In the genomic region with DNA sequence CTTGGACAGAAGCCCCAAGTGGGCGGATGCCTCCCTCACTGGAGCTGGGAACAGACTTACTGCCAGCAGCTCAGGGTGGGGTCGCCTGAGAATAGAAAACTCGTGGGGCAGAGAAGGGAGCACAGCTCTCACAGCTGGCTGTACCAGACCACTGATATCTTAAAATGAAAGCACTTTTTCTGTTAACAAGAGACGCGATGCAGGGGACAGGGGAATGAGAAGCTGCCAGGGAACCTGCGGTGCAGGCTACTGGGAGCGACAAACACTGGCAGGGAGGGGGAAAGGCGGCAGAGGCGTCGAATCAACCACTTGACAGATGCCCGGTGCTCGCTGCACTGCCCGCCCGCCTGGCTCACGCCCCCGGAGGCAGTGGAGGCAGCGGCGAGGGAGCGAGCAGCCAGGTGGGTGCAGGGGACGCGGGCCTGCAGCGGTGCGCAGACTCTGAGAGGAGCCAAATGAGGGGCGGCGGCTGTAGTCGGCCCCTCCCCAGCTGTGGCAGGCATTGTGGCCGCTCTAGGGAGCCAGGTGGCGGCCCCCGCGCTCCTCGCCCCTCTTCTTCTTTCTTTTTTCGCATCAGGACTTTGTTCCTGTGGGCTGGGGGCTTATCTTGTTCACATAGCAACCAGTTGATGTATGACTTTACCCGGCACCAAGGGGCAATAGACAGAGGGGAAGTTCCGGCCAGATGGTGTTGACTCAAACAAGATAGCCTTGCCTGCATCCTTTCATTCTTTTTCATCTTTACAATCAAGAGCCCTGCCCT, we compare ENCODE assay signal across 9 mouse cellular contexts. TPM values are rescaled to one million over a fixed set of nuclear protein-coding genes. Genes with fewer than 3 reads are reported as not detected.
DNase-seq lines count a peak whose midpoint lies in the region; ATAC-seq and TF ChIP-seq lines count a peak whose summit lies in the region.
"Had no signal": no experiment of that assay in that cellular context is flagged by ENCODE, and none has a peak within 500 bp of the region (broad histone marks: within the 10 kb centered on the region; RNA-seq: fewer than 3 reads in every experiment).

No protein-coding gene starts in this region.

- peaks cover 6% of the 10 kb centered on the region for H3K4me1 ChIP-seq in embryonic facial prominence, embryonic 15.5 days
- peaks cover 9% of the 10 kb centered on the region; the same call in 1 of the 2 replicates for H3K4me1 ChIP-seq in neural tube, embryonic 15.5 days

- peaks cover 3% of the 10 kb centered on the region; the same call in 1 of the 2 replicates for H3K27me3 ChIP-seq in embryonic facial prominence, embryonic 15.5 days
- H3K27me3 ChIP-seq in neural tube, embryonic 15.5 days (replicated peaks) = no peaks in the 10 kb centered on the region

- H3K27ac ChIP-seq in gastrocnemius, adult 2 months = peak overlapping the region; percentile 75
- no peak overlapping the region for H3K27ac ChIP-seq in embryonic facial prominence, embryonic 15.5 days (replicated peaks)
- H3K27ac ChIP-seq in neural tube, embryonic 15.5 days (replicated peaks) = 0 out of 2 replicates have a peak overlapping the region, but pooled peaks have one; percentile 11

- no peaks in the 10 kb centered on the region for H3K36me3 ChIP-seq in embryonic facial prominence, embryonic 15.5 days
- no peaks in the 10 kb centered on the region for H3K36me3 ChIP-seq in neural tube, embryonic 15.5 days

- no peaks in the 10 kb centered on the region for H3K9me3 ChIP-seq in embryonic facial prominence, embryonic 15.5 days (replicated peaks)
- no peaks in the 10 kb centered on the region for H3K9me3 ChIP-seq in neural tube, embryonic 15.5 days (replicated peaks)

- H3K4me3 ChIP-seq in gastrocnemius, adult 2 months = peak overlapping the region; percentile 73
- H3K4me3 ChIP-seq in embryonic facial prominence, embryonic 15.5 days (replicated peaks) = peak overlapping the region; percentile 38
- H3K4me3 ChIP-seq in neural tube, embryonic 15.5 days (replicated peaks) = peak overlapping the region; percentile 53

- no peak; the same call in 1 of the 2 replicates for ATAC-seq in embryonic facial prominence, embryonic 15.5 days (ENCODE audit: insufficient number of reproducible peaks, low FRiP score, low TSS enrichment, low read depth)
- ATAC-seq in neural tube, embryonic 15.5 days (ENCODE audit: low FRiP score) = peak; percentile 90

- no peak for TF ChIP-seq CTCF in gastrocnemius, adult 2 months (IDR thresholded peaks at IDR 0.05)

- intact Hi-C loops in gastrocnemius, adult 2 months (cut with DNase I) = no loop called here
- intact Hi-C loops in heart, postnatal 10 days (cut with DNase I) = loop anchor here (2.0 kb wide), 1 partner anchor 52 kb away; no protein-coding TSS in a partner anchor

- peak; percentile 32 for DNase-seq in gastrocnemius, adult 2 months
- no peak for DNase-seq in gastrocnemius, adult 18-20 months (ENCODE audit: low spot score)
- DNase-seq in heart, postnatal 10 days = peak; percentile 51 to 53
- DNase-seq in kidney, postnatal 25 days = peak; percentile 60 to 83
- peak; percentile 66 to 71 for DNase-seq in lung, adult 18-20 months
- DNase-seq in urinary bladder, postnatal 10 days (ENCODE audit: low spot score) = no peak

- H3K9ac ChIP-seq in embryonic facial prominence, embryonic 15.5 days = no peak overlapping the region
- H3K9ac ChIP-seq in neural tube, embryonic 15.5 days (replicated peaks) = peak overlapping the region; percentile 60

- 2% methylated on average over 34 of the region's 34 CpGs for WGBS in embryonic facial prominence, embryonic 15.5 days
- 3% methylated on average over 28 of the region's 34 CpGs for WGBS in neural tube, embryonic 15.5 days

- peak overlapping the region; percentile 78 for H3K4me2 ChIP-seq in embryonic facial prominence, embryonic 15.5 days (replicated peaks)
- H3K4me2 ChIP-seq in neural tube, embryonic 15.5 days = peak overlapping the region; percentile 96

RNA-seq across cellular contexts. Expression of gene Cyp4b1, which starts 9.8 kb away (rescaled TPM):
- 1 to 10 TPM; 2.6 to 4.5 TPM for total RNA-seq in gastrocnemius, adult 2 months (2021)
- 1 to 10 TPM; 4.1 to 4.9 TPM for total RNA-seq in gastrocnemius, adult 18-20 months (2021)
- polyA plus RNA-seq in embryonic facial prominence, embryonic 15.5 days (2015; fragmentation: Nextera tagmentation; extraction: Ambion mirVana) = 4.3 and 4.4 TPM in 2 replicates
- total RNA-seq in heart, postnatal 10 days (2021) = 10 to 100 TPM; 15.3 to 20.0 TPM
- 1.3 TPM in 2 replicates for polyA plus RNA-seq in neural tube, embryonic 15.5 days (2015; fragmentation: Nextera tagmentation; extraction: Ambion mirVana)

RNA-seq across cellular contexts. Expression of gene Cyp4a32, which starts 56.5 kb away (rescaled TPM):
- total RNA-seq in gastrocnemius, adult 2 months (2021) = not detected
- not detected for total RNA-seq in gastrocnemius, adult 18-20 months (2021)
- not detected in 2 replicates for polyA plus RNA-seq in embryonic facial prominence, embryonic 15.5 days (2015; fragmentation: Nextera tagmentation; extraction: Ambion mirVana)
- not detected for total RNA-seq in heart, postnatal 10 days (2021)
- polyA plus RNA-seq in neural tube, embryonic 15.5 days (2015; fragmentation: Nextera tagmentation; extraction: Ambion mirVana) = not detected in 2 replicates
- total RNA-seq: layer of hippocampus, adult 8-10 months had no signal

Comparison
In these comparisons a context has a peak if more than half of its experiments do, and no peak if none do; other contexts are left out.
1. DNase-seq: peak in gastrocnemius, adult 2 months (single experiment), heart, postnatal 10 days (2 of 2), kidney, postnatal 25 days (2 of 2) and lung, adult 18-20 months (2 of 2); none in gastrocnemius, adult 18-20 months (single experiment) and urinary bladder, postnatal 10 days (single experiment).
2. Peak in every context shown above with its lines, with median percentiles within 50 percentile points of each other: H3K4me3 ChIP-seq.